Mouse (Mus musculus) heart, postnatal 14 days (tissue): Measurements from ENCODE around the gene Stx11. TPM values are rescaled to one million over a fixed set of nuclear protein-coding genes. Genes with fewer than 3 reads are reported as not detected.
A peak's percentile ranks its signal among the peaks of the same experiment; 100 is the strongest.

Source experiments
- DNase-seq, 2 experiments: peaks; one replicate each; pipeline ENCODE4 v3.0.0; 2021 to 2022
- intact Hi-C: fragments of 180-260 bp; cut with DNase I; formaldehyde crosslinking; loops from one replicate; pipeline ENCODE4 v1.15.1; 2025
- long read RNA-seq, 2 experiments: library from polyadenylated mRNA; stranded (forward); transcript quantifications; one replicate each; pipeline ENCODE4 v2.0.0; 2021
- total RNA-seq, 2 experiments: library from RNA; stranded (reverse); gene quantifications; 2 replicates each; pipeline ENCODE4 v1.2.3; 2021

Stx11 gene
- total RNA-seq, result 1 to 10 TPM; 1.8 to 1.9 TPM
- long read RNA-seq, experiment 1, partial matches to known transcripts, result 0 of 2 reads
- long read RNA-seq, experiment 1, other reads (novel, unspliced or antisense), result 0 of 2 reads
- long read RNA-seq, experiment 2, full-length matches to known transcripts, result 4 of 4 reads
- long read RNA-seq, experiment 2, partial matches to known transcripts, result 0 of 4 reads
- long read RNA-seq, experiment 2, other reads (novel, unspliced or antisense), result 0 of 4 reads

GRCm38 (mm10) chr10:12964151-12965075 lies at the start of gene Stx11:
Stx11 (minus strand) TSS chr10:12964298.
- intact Hi-C loops, result loop anchor here (2.0 kb wide), 1 partner anchor 38 kb away; no protein-coding TSS in a partner anchor
- DNase-seq, result peak; percentile 77 to 80

- DNase-seq, result no peak
- intact Hi-C loops, result loop anchor here (5.0 kb wide), 1 partner anchor 316 kb away; no protein-coding TSS in a partner anchor
These were observed 44.6 kb upstream of the Stx11 start for GRCm38 (mm10) chr10:13008737-13009121.

- peak; percentile 92 to 95 for DNase-seq
- intact Hi-C loops, result loop anchor here (5.0 kb wide), 1 partner anchor 316 kb away; no protein-coding TSS in a partner anchor
These were observed 44.0 kb upstream of the Stx11 start for GRCm38 (mm10) chr10:13007876-13008736.

GRCm38 (mm10) chr10:13005043-13005442 lies 40.9 kb upstream of the Stx11 start, which contains the start of gene Sf3b5:
Sf3b5 (plus strand) TSS chr10:13005343.
- no peak for DNase-seq
- intact Hi-C loops, result loop anchor here (5.0 kb wide), 1 partner anchor 313 kb away; no protein-coding TSS in a partner anchor

GRCm38 (mm10) chr10:12996736-12997477 lies 32.8 kb upstream of the Stx11 start:
- intact Hi-C loops, result loop anchor here (5.0 kb wide), 1 partner anchor 260 kb away; no protein-coding TSS in a partner anchor
- DNase-seq, result peak; percentile 86 to 93

- intact Hi-C loops, result loop anchor here (5.0 kb wide), 1 partner anchor 71 kb away; no protein-coding TSS in a partner anchor
- no peak for DNase-seq
These were observed 29.4 kb upstream of the Stx11 start for GRCm38 (mm10) chr10:12993411-12994039.

GRCm38 (mm10) chr10:12991953-12992352 lies 27.9 kb upstream of the Stx11 start:
- DNase-seq, result no peak
- intact Hi-C loops, result loop anchor here (5.0 kb wide), 1 partner anchor 70 kb away; no protein-coding TSS in a partner anchor

- intact Hi-C loops, result no loop called here
- peak; percentile 17 to 27 for DNase-seq
These were observed 22.8 kb upstream of the Stx11 start for GRCm38 (mm10) chr10:12986943-12987342.

GRCm38 (mm10) chr10:12986485-12986884 lies 22.4 kb upstream of the Stx11 start:
- intact Hi-C loops, result no loop called here
- no peak for DNase-seq

- intact Hi-C loops, result no loop called here
These were observed 20.9 kb upstream of the Stx11 start for GRCm38 (mm10) chr10:12985028-12985427.

GRCm38 (mm10) chr10:12983516-12983915 lies 19.4 kb upstream of the Stx11 start:
- intact Hi-C loops, result no loop called here
- DNase-seq, result no peak

More at GRCm38 (mm10) chr10:12985028-12985427, 20.9 kb upstream of the Stx11 start:
- DNase-seq, result no peak

GRCm38 (mm10) chr10:12981071-12981470 lies 17.0 kb upstream of the Stx11 start:
- intact Hi-C loops, result no loop called here
- no peak for DNase-seq

- peak; percentile 15 to 35 for DNase-seq
- intact Hi-C loops, result no loop called here
These were observed 13.7 kb upstream of the Stx11 start for GRCm38 (mm10) chr10:12977787-12978212.

- DNase-seq, result no peak
- intact Hi-C loops, result no loop called here
These were observed 12.5 kb upstream of the Stx11 start for GRCm38 (mm10) chr10:12976552-12976951.

GRCm38 (mm10) chr10:12975957-12976356 lies 11.9 kb upstream of the Stx11 start:
- DNase-seq, result no peak
- intact Hi-C loops, result no loop called here

GRCm38 (mm10) chr10:12975461-12975860 lies 11.4 kb upstream of the Stx11 start:
- DNase-seq, result no peak
- intact Hi-C loops, result no loop called here

GRCm38 (mm10) chr10:12974572-12974971 lies 10.5 kb upstream of the Stx11 start:
- no peak for DNase-seq

GRCm38 (mm10) chr10:12965669-12966180 lies 1.6 kb upstream of the Stx11 start:
- DNase-seq, result no peak
- intact Hi-C loops, result loop anchor here (2.0 kb wide), 1 partner anchor 39 kb away; no protein-coding TSS in a partner anchor

More at GRCm38 (mm10) chr10:12974572-12974971, 10.5 kb upstream of the Stx11 start:
- intact Hi-C loops, result no loop called here
